Mouse (Mus musculus) adrenal gland, postnatal 25 days (tissue): ENCODE results near the gene Tgfb2. TPM values are rescaled to one million over a fixed set of nuclear protein-coding genes. Genes with fewer than 3 reads are reported as not detected.

Source experiments
- DNase-seq: peaks from one replicate; pipeline ENCODE4 v3.0.0; 2021; ENCODE audit warnings: mixed read lengths
- total RNA-seq: library from RNA; stranded (reverse); gene quantifications from 2 replicates; pipeline ENCODE4 v1.2.3, GENCODE M21; 2021

Tgfb2 gene
- total RNA-seq, 1 experiment from 2014 or later = 2.3 TPM

DNA sequence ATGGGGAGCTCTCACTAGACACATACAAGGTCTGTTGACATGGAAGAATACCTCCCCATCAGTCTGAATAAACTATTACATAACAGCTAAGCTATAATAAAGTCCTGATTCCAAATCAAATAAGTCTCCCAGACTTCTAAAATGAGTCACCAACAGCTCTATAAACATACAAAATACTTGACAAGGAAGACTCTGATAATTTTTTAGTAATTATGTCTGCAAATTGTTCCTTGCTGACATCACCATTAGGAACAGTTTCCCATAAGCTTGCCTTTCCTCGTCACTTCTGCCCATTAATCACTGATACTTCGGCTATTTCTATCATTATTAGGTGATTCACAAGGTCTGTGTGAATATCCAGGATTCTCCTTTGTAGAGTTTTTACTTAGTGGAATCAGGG lies 124.1 kb downstream of the Tgfb2 start:
- DNase-seq = no peak

DNA sequence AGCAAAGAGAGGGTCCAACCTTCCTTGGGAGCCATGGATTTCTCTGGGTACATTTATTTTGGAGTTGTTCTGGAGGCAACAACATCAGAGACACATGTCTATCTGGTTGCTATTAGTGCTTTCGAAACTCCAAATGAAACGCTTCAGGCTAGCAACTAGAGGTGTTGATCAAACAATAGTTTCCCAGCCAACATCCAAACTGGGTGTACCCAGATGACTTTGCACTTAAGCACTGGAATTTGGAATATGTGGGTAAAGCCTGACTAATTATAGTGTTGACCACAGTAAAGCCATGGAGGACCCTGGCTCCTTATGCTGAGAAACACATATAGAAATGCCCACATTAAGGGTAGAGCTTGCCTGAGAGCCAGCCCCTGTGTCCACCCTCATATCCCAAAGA lies 124.7 kb downstream of the Tgfb2 start:
- DNase-seq = no peak

DNA sequence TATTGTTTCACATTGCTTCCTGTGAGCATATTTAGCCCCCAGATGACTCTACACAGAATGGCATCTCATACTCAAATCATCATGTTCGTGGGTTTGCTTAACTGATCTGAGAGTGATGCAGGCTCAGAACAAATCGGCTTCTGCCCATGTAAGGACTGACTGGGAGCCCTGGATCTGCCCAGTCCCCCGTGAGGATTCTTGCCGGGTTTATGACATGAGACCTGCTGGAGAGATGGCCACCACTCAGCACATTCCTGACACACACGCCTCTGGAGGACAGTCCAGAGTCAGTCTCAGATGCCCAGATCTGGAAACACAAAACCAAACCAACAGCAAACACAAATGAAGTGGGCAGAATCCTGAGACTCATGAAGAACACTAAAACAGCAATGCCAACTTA lies 128.5 kb downstream of the Tgfb2 start:
- DNase-seq = no peak

DNA sequence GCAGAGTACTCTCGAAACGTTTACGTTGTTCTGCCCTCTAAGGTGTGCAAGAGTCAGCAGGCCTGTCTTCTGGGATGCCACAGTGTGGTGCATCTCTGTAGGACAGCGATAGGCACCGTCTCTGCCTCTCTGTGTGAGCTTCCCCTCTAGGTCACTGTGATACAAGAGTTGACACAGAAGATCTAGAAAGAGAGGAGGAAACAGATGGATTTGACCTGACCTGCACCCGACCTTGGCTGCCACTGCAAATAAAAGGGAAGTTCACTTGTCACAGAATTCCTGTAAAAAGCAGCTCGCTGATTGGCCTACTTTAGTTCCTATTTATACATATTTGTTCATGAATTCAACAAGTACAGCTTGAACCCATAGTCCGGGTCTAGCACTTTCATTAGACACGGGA lies 130.2 kb downstream of the Tgfb2 start:
- DNase-seq = no peak

DNA sequence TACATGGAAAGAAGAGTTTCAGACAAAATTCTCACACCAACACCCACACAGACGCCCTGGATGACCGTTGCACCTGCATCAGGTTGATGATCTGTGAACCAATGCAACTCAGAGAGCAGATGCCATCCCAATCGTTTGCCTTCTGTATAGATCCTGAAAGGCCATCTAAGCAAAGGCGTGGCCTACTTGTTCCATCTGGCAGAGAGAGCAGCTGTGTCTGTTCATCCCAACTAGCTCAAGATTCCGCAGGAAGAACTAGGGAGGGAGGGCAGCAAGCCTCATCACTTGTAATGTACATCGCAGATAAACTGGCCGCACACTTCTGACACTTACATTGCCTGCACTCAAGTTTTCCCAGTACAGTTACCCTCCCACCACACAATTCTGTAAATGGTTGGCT lies 130.7 kb downstream of the Tgfb2 start:
- no peak for DNase-seq

Other genes with a start within 250 kb of the Tgfb2 start
- gene Rrp15, start 43.4 kb upstream of the Tgfb2 start, total RNA-seq = 24.7 and 25.2 TPM in 2 replicates